Mouse (Mus musculus) stomach, postnatal 0 days (tissue): ENCODE data around the gene Xlr4b. TPM values are rescaled to one million over a fixed set of nuclear protein-coding genes. Genes with fewer than 3 reads are reported as not detected.
A peak's percentile ranks its signal among the peaks of the same experiment; 100 is the strongest.
"Not testable (repeated sequence)": the region's sequence is repeated elsewhere in the genome, so short reads cannot be mapped to it uniquely, and the experiment has no call there.

ENCODE experiments used
- ATAC-seq: fragments of 200-750 bp; cut with Nextera tagmentation; 2 replicates; pipeline ENCODE4 v1.8.0; 2017; ENCODE audit not compliant: low FRiP score, low TSS enrichment
- DNase-seq: peaks from one replicate; pipeline ENCODE4 v3.0.0-alpha.2; 2016; ENCODE audit warnings: low spot score
- H3K27ac ChIP-seq: fragments of 300-500 bp; sonication (generic); replicated peaks from 2 replicates; pipeline ENCODE4 v1.5.1; 2014; ENCODE audit warnings: mild to moderate bottlenecking, control low read depth
- H3K27me3 ChIP-seq: fragments of 300-500 bp; sonication (generic); 2 replicates; pipeline ENCODE4 v1.6.1; 2014; ENCODE audit warnings: low read length; ENCODE audit not compliant: control insufficient read depth, insufficient read depth
- H3K36me3 ChIP-seq: fragments of 300-500 bp; sonication (generic); 2 replicates; pipeline ENCODE4 v1.6.1; 2014; ENCODE audit warnings: low read length, mixed read lengths; ENCODE audit not compliant: control insufficient read depth, insufficient read depth
- H3K4me1 ChIP-seq: fragments of 300-500 bp; sonication (generic); replicated peaks from 2 replicates; pipeline ENCODE4 v1.6.1; 2014; ENCODE audit warnings: antibody characterized with exemption; ENCODE audit not compliant: control insufficient read depth, insufficient read depth
- H3K4me2 ChIP-seq: fragments of 300-500 bp; sonication (generic); replicated peaks from 2 replicates; pipeline ENCODE4 v1.6.1; 2014; ENCODE audit warnings: low read depth, mild to moderate bottlenecking, control low read depth, moderate library complexity
- H3K4me3 ChIP-seq: fragments of 300-500 bp; sonication (generic); 2 replicates; pipeline ENCODE4 v1.5.1; 2014; ENCODE audit warnings: low read depth, low read length, control low read depth
- H3K9ac ChIP-seq: fragments of 300-500 bp; sonication (generic); 2 replicates; pipeline ENCODE4 v1.6.1; 2014; ENCODE audit warnings: mild to moderate bottlenecking, low read length, control low read depth, mixed read lengths
- H3K9me3 ChIP-seq: fragments of 300-500 bp; sonication (generic); 2 replicates; pipeline ENCODE4 v1.6.1; 2016; ENCODE audit warnings: low read length; ENCODE audit not compliant: control insufficient read depth
- CTCF ChIP-seq: IDR thresholded peaks from 2 replicates; pipeline ENCODE4 v1.5.1; 2016; ENCODE audit warnings: antibody characterized with exemption, low read depth, mild to moderate bottlenecking, moderate library complexity
- EP300 ChIP-seq: optimal IDR thresholded peaks from 2 replicates; pipeline ENCODE3; 2016; ENCODE audit warnings: antibody characterized with exemption
- WGBS: fragments of 180-500 bp; shearing (Covaris S2); extraction: QIAGEN DNeasy Blood & Tissue Kit; methylation state at CpG from one replicate; pipeline ENCODE4 v1.1.7; 2014; 5-methylcytosine and 5-hydroxymethylcytosine counted together
- polyA plus RNA-seq: library from polyadenylated mRNA; unstranded; fragments of >200 nt; fragmentation: Nextera tagmentation; extraction: Ambion mirVana; gene quantifications from 2 replicates; pipeline ENCODE4 v1.2.1, GENCODE M21; 2015

Gene Xlr4b
- polyA plus RNA-seq, 1 experiment from 2014 or later = 1.3 TPM

- Histone ChIP-seq H3K9ac (peak overlapping the region; percentile 73; the same call in 1 of the 2 replicates), H3K4me2 (peak overlapping the region; percentile 70), H3K4me3 (peak overlapping the region; percentile 61), H3K27ac (peak overlapping the region; percentile 94; the same call in 1 of the 2 replicates), H3K9me3 (no peaks in the 10 kb centered on the region), H3K27me3 (no peaks in the 10 kb centered on the region), H3K4me1 (no peaks in the 10 kb centered on the region), H3K36me3 (no peaks in the 10 kb centered on the region)
- TF ChIP-seq EP300 (no peak), CTCF (no peak)
- ATAC-seq (no peak), DNase-seq (no peak)
- 35% methylated on average over 3 of the region's 3 CpGs for WGBS
Measured at GRCm38 (mm10) chrX:73229288-73229687, 15.2 kb downstream of the Xlr4b start.

GRCm38 (mm10) chrX:73242821-73243325 lies 28.7 kb downstream of the Xlr4b start, which contains the start of gene Xlr4c:
Xlr4c (minus strand) TSS chrX:73243130.
- WGBS = 87% methylated on average over 9 of the region's 14 CpGs
- H3K9me3 ChIP-seq, ATAC-seq: not testable (repeated sequence)

GRCm38 (mm10) chrX:73262428-73262827 lies 48.3 kb downstream of the Xlr4b start:
- H3K4me1 ChIP-seq, H3K4me3 ChIP-seq, ATAC-seq, H3K27me3 ChIP-seq, H3K4me2 ChIP-seq, H3K9ac ChIP-seq, H3K27ac ChIP-seq, DNase-seq, H3K9me3 ChIP-seq, H3K36me3 ChIP-seq: not testable (repeated sequence)
- 76% methylated on average over 1 of the region's 2 CpGs for WGBS

More at GRCm38 (mm10) chrX:73242821-73243325, 28.7 kb downstream of the Xlr4b start, which contains the start of gene Xlr4c:
- not testable (repeated sequence) for H3K36me3 ChIP-seq, H3K4me2 ChIP-seq, DNase-seq, H3K4me3 ChIP-seq, H3K4me1 ChIP-seq, H3K27ac ChIP-seq, H3K27me3 ChIP-seq, H3K9ac ChIP-seq

GRCm38 (mm10) chrX:73265270-73265669 lies 51.1 kb downstream of the Xlr4b start, which contains the start of gene Xlr3c:
Xlr3c (minus strand) TSS chrX:73265390.
- not testable (repeated sequence) for H3K27me3 ChIP-seq, H3K4me3 ChIP-seq, H3K4me2 ChIP-seq, H3K4me1 ChIP-seq, H3K36me3 ChIP-seq, H3K9ac ChIP-seq, DNase-seq, H3K9me3 ChIP-seq, ATAC-seq, H3K27ac ChIP-seq
- WGBS = 88% methylated on average over 14 of the region's 14 CpGs

Other genes with a start within 250 kb of the Xlr4b start
- 15.4 and 17.3 TPM in 2 replicates for gene Zfp185, start 227.0 kb upstream of the Xlr4b start, polyA plus RNA-seq
- gene Pnma5, start 177.2 kb upstream of the Xlr4b start, polyA plus RNA-seq = 0.04 and 0.11 TPM in 2 replicates
- 0.05 TPM in 2 replicates for gene Pnma3, start 149.5 kb upstream of the Xlr4b start, polyA plus RNA-seq
- gene Xlr4a, start 131.9 kb upstream of the Xlr4b start, polyA plus RNA-seq = 0.59 and 2.0 TPM in 2 replicates
- gene Xlr3a, start 117.2 kb upstream of the Xlr4b start, polyA plus RNA-seq = 2.7 and 7.4 TPM in 2 replicates
- gene Gm14685, start 97.3 kb upstream of the Xlr4b start, polyA plus RNA-seq = 0.46 and 0.61 TPM in 2 replicates
- 0.12 TPM in 1 of 2 replicates, not detected in the other for gene Xlr5b, start 65.5 kb upstream of the Xlr4b start, polyA plus RNA-seq
- gene DXBay18, start 64.9 kb upstream of the Xlr4b start, polyA plus RNA-seq = 0.18 and 0.42 TPM in 2 replicates
- not detected in 2 replicates for gene Spin2d, start 37.3 kb upstream of the Xlr4b start, polyA plus RNA-seq
- 2.1 and 3.0 TPM in 2 replicates for gene Xlr3b, start 22.1 kb upstream of the Xlr4b start, polyA plus RNA-seq
- gene F8a, start 14.0 kb downstream of the Xlr4b start, polyA plus RNA-seq = 20.4 and 22.5 TPM in 2 replicates
- gene Xlr4c, start 28.8 kb downstream of the Xlr4b start, polyA plus RNA-seq = 1.5 and 1.8 TPM in 2 replicates
- gene Xlr3c, start 51.1 kb downstream of the Xlr4b start, polyA plus RNA-seq = not detected in 2 replicates
- 0.23 TPM in 1 of 2 replicates, not detected in the other for gene Xlr5a, start 78.6 kb downstream of the Xlr4b start, polyA plus RNA-seq
- gene Xlr5c, start 78.6 kb downstream of the Xlr4b start, polyA plus RNA-seq = not detected in 2 replicates
- gene Gm45015, start 122.5 kb downstream of the Xlr4b start, polyA plus RNA-seq = not detected in 2 replicates
- gene Zfp275, start 128.3 kb downstream of the Xlr4b start, polyA plus RNA-seq = 2.6 and 2.8 TPM in 2 replicates
- 0.08 TPM in 1 of 2 replicates, not detected in the other for gene Gm18336, start 184.4 kb downstream of the Xlr4b start, polyA plus RNA-seq
- gene Zfp92, start 196.8 kb downstream of the Xlr4b start, polyA plus RNA-seq = 0.10 TPM in 2 replicates
- 98.8 and 103 TPM in 2 replicates for gene Trex2, start 221.0 kb downstream of the Xlr4b start, polyA plus RNA-seq
- 35.7 and 36.6 TPM in 2 replicates for gene Haus7, start 244.7 kb downstream of the Xlr4b start, polyA plus RNA-seq